Mouse (Mus musculus) MEL (cell line): ENCODE results near the gene Egf.

Source experiments
- CTCF ChIP-seq, 3 experiments: IDR thresholded peaks in 2 of 3; conservative IDR thresholded peaks in 1 of 3; 2 replicates each; pipeline ENCODE4 v1.5.1; 2011 to 2012; ENCODE audit warnings: low read length in 3 of 3, low read depth in 2 of 3, mild to moderate bottlenecking in 2 of 3, improper control_type of control experiment in 1 of 3, inconsistent platforms in 1 of 3, mixed read lengths in 1 of 3, moderate library complexity in 1 of 3; ENCODE audit not compliant: control insufficient read depth in 1 of 3, insufficient read depth in 1 of 3, poor library complexity in 1 of 3, severe bottlenecking in 1 of 3
- E2F4 ChIP-seq: IDR thresholded peaks from 2 replicates; pipeline ENCODE4 v1.6.1; 2011; ENCODE audit warnings: low read depth, low read length, improper control_type of control experiment, borderline replicate concordance
- POLR2A ChIP-seq, 2 experiments: IDR thresholded peaks; 2 replicates each; pipeline ENCODE4 v1.6.1; 2011 to 2012; ENCODE audit warnings: low read length in 2 of 2, mild to moderate bottlenecking in 2 of 2, control low read depth in 1 of 2, improper control_type of control experiment in 1 of 2, low read depth in 1 of 2, moderate library complexity in 1 of 2; ENCODE audit not compliant: control insufficient read depth in 1 of 2, insufficient read depth in 1 of 2, poor library complexity in 1 of 2

DNA sequence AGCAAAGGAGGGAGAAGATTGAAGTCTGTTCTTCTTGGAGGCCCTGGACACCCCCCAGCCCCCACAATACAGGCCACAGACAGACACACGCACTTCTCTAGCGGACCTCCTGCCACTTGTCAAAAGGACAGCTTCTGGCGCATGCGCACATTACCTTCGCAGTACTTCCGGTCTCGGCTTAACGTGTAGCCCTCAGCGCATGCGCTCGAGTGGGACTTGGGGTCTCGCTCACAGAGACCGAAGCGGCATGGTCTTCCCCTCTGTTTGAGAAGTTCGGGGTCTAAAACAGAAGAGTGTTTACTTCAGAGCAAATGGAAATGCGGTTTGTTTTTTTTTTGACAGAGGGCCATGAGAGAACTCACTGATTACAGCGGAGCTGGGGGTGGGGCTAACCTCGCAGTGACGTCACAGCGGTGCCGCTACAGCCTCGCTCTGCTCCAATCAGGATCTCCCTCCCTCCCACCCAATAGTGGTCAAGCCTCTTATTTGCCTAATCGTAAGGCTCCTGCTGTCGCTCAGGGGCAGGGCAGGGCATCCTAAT lies 30.1 kb downstream of the Egf start:
- TF ChIP-seq CTCF (IDR thresholded peaks at IDR 0.05 in 2 of 3, conservative IDR thresholded peaks at IDR 0.05 in 1 of 3; ENCODE audit: control insufficient read depth in 1 of 3, insufficient read depth in 1 of 3, low read depth in 2 of 3, low read length in 3 of 3, poor library complexity in 1 of 3, severe bottlenecking in 1 of 3) = no peak
- no peak for TF ChIP-seq E2F4
- TF ChIP-seq POLR2A (IDR thresholded peaks at IDR 0.05; ENCODE audit: control insufficient read depth in 1 of 2, insufficient read depth in 1 of 2, low read depth in 1 of 2, low read length in 2 of 2, poor library complexity in 1 of 2) = peak; percentile 36 to 93; a peak in 3 of 4 replicates
